Mouse (Mus musculus) embryonic facial prominence, embryonic 12.5 days (tissue): Measurements from ENCODE around the gene Usp48. TPM values are rescaled to one million over a fixed set of nuclear protein-coding genes. Genes with fewer than 3 reads are reported as not detected.

Experiments
- ATAC-seq: fragments of 200-750 bp; cut with Nextera tagmentation; 2 replicates; pipeline ENCODE4 v1.8.0; 2017; ENCODE audit not compliant: insufficient number of reproducible peaks, insufficient read depth, low FRiP score, low TSS enrichment
- H3K27ac ChIP-seq: fragments of 300-500 bp; sonication (generic); 2 replicates; pipeline ENCODE4 v1.5.1; 2016; ENCODE audit warnings: mild to moderate bottlenecking
- H3K27me3 ChIP-seq: fragments of 300-500 bp; sonication (generic); 2 replicates; pipeline ENCODE4 v1.6.1; 2016; ENCODE audit warnings: mild to moderate bottlenecking, moderate library complexity
- H3K36me3 ChIP-seq: fragments of 300-500 bp; sonication (generic); 2 replicates; pipeline ENCODE4 v1.6.1; 2016; ENCODE audit warnings: mild to moderate bottlenecking
- H3K4me1 ChIP-seq: fragments of 300-500 bp; sonication (generic); 2 replicates; pipeline ENCODE4 v1.6.1; 2016
- H3K4me2 ChIP-seq: fragments of 300-500 bp; sonication (generic); replicated peaks from 2 replicates; pipeline ENCODE4 v1.6.1; 2016; ENCODE audit warnings: mild to moderate bottlenecking, moderate library complexity
- H3K4me3 ChIP-seq: fragments of 300-500 bp; sonication (generic); 2 replicates; pipeline ENCODE4 v1.5.1; 2016; ENCODE audit warnings: mild to moderate bottlenecking
- H3K9ac ChIP-seq: fragments of 300-500 bp; sonication (generic); 2 replicates; pipeline ENCODE4 v1.6.1; 2016; ENCODE audit warnings: mild to moderate bottlenecking, moderate library complexity
- H3K9me3 ChIP-seq: fragments of 300-500 bp; sonication (generic); 2 replicates; pipeline ENCODE4 v1.6.1; 2016; ENCODE audit warnings: mild to moderate bottlenecking, moderate library complexity
- WGBS: fragments of 180-500 bp; shearing (Covaris S2); methylation state at CpG from one replicate; pipeline ENCODE4 v1.1.7; 2016; 5-methylcytosine and 5-hydroxymethylcytosine counted together
- polyA plus RNA-seq: library from polyadenylated mRNA; unstranded; fragments of >200 nt; fragmentation: Nextera tagmentation; extraction: Ambion mirVana; gene quantifications from 2 replicates; pipeline ENCODE4 v1.2.1, GENCODE M21; 2016

Gene Usp48
- polyA plus RNA-seq, 1 experiment from 2014 or later: 90.5 TPM

- H3K4me2 ChIP-seq: no peak overlapping the region
- peaks cover 74% of the 10 kb centered on the region for H3K36me3 ChIP-seq
- no peaks in the 10 kb centered on the region for H3K4me1 ChIP-seq
- ATAC-seq: no peak
- no peak overlapping the region for H3K4me3 ChIP-seq
- H3K27ac ChIP-seq: no peak overlapping the region
- WGBS: 95% methylated on average over 8 of the region's 8 CpGs
- no peak overlapping the region for H3K9ac ChIP-seq
- no peaks in the 10 kb centered on the region for H3K27me3 ChIP-seq
- no peaks in the 10 kb centered on the region for H3K9me3 ChIP-seq
These were observed 29.3 kb downstream of the Usp48 start for GRCm38 (mm10) chr4:137622847-137623246.

DNA sequence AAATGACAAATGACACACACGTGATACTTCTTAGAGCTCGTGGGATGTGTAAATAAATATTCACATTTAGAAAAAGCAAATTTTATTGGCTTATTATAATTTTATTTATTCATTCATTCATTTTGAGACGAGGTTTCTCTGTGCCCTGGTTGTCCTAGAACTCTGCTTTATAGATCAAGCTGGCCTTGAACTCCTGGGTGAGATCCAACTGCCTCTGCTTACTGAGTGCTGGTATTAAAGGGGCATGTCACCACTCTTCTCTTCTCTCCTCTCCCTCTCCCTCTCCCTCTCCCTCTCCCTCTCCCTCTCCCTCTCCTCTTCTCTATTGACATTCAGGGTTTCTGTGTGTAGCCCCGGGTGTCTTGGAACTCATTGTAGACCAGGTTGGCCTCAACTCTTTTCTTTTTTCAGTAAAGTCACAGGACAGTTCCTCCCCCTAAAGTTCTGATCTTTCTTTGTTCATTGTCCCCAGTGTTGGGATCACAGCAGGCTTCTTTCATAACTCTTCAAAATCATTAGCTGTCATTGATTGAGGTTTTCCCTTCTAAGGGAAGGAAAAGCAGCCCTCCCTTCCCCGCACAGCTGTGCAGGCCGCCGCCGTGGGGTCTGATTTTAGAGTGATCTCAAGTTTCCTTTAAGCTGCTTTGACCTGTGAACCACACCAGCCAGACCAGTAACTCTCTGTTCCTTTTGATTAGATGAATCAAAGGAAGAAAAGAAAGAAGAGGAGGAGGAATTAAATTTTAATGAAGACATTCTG is 34.1 kb downstream of the Usp48 start:
- ATAC-seq: no peak
- no peak overlapping the region for H3K9ac ChIP-seq
- WGBS: 54% methylated on average over 8 of the region's 8 CpGs

GRCm38 (mm10) chr4:137628400-137628799 is 34.8 kb downstream of the Usp48 start:
- Histone ChIP-seq H3K4me1 (no peaks in the 10 kb centered on the region), H3K4me3 (no peak overlapping the region), H3K36me3 (peaks cover 75% of the 10 kb centered on the region), H3K27ac (no peak overlapping the region), H3K9ac (no peak overlapping the region), H3K27me3 (no peaks in the 10 kb centered on the region), H3K4me2 (no peak overlapping the region), H3K9me3 (no peaks in the 10 kb centered on the region)
- 87% methylated on average over 6 of the region's 6 CpGs for WGBS
- no peak for ATAC-seq

More for the DNA sequence above, 34.1 kb downstream of the Usp48 start:
- no peaks in the 10 kb centered on the region for H3K27me3 ChIP-seq
- H3K9me3 ChIP-seq: no peaks in the 10 kb centered on the region
- H3K27ac ChIP-seq: no peak overlapping the region
- H3K4me2 ChIP-seq: no peak overlapping the region
- no peak overlapping the region for H3K4me3 ChIP-seq
- H3K36me3 ChIP-seq: peaks cover 75% of the 10 kb centered on the region
- no peaks in the 10 kb centered on the region for H3K4me1 ChIP-seq

- 84% methylated on average over 7 of the region's 7 CpGs for WGBS
- H3K36me3 ChIP-seq: peaks cover 73% of the 10 kb centered on the region
These were observed 35.8 kb downstream of the Usp48 start for GRCm38 (mm10) chr4:137629354-137629753.

GRCm38 (mm10) chr4:137630153-137630552 is 36.6 kb downstream of the Usp48 start:
- WGBS: 73% methylated on average over 2 of the region's 2 CpGs
- H3K4me1 ChIP-seq: no peaks in the 10 kb centered on the region
- no peaks in the 10 kb centered on the region for H3K9me3 ChIP-seq
- H3K27me3 ChIP-seq: no peaks in the 10 kb centered on the region
- H3K9ac ChIP-seq: no peak overlapping the region
- no peak overlapping the region for H3K4me2 ChIP-seq
- no peak overlapping the region for H3K4me3 ChIP-seq
- no peak overlapping the region for H3K27ac ChIP-seq
- no peak for ATAC-seq
- peaks cover 72% of the 10 kb centered on the region for H3K36me3 ChIP-seq

More at GRCm38 (mm10) chr4:137629354-137629753, 35.8 kb downstream of the Usp48 start:
- Histone ChIP-seq H3K9ac (no peak overlapping the region), H3K4me3 (no peak overlapping the region), H3K4me1 (no peaks in the 10 kb centered on the region), H3K4me2 (no peak overlapping the region), H3K27ac (no peak overlapping the region), H3K9me3 (no peaks in the 10 kb centered on the region), H3K27me3 (no peaks in the 10 kb centered on the region)
- ATAC-seq: no peak

DNA sequence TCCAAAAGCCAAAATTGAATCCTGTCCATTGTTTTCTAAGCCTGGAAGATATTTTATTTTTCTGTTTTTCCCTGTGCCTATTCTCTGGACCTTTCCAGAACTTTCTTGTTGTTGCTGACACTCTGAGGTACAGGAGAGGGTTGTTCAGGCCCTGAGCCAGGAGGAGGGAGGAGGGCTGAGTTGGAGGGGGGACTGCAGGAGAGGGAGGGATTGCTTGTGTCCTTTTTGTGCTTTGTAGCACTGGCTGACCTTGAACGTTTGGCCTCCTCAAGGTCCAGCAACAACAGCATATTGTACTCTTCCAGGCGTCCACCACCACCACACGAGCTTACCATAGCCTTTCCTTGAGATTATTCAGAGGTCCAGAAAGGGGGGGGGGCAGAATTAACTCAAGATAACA is 38.0 kb downstream of the Usp48 start:
- ATAC-seq: no peak
- no peak overlapping the region for H3K4me2 ChIP-seq
- no peak overlapping the region for H3K9ac ChIP-seq
- H3K4me1 ChIP-seq: no peaks in the 10 kb centered on the region
- WGBS: 75% methylated on average over 3 of the region's 3 CpGs
- no peak overlapping the region for H3K4me3 ChIP-seq
- H3K27me3 ChIP-seq: no peaks in the 10 kb centered on the region
- no peak overlapping the region for H3K27ac ChIP-seq
- H3K9me3 ChIP-seq: no peaks in the 10 kb centered on the region
- H3K36me3 ChIP-seq: peaks cover 79% of the 10 kb centered on the region

DNA sequence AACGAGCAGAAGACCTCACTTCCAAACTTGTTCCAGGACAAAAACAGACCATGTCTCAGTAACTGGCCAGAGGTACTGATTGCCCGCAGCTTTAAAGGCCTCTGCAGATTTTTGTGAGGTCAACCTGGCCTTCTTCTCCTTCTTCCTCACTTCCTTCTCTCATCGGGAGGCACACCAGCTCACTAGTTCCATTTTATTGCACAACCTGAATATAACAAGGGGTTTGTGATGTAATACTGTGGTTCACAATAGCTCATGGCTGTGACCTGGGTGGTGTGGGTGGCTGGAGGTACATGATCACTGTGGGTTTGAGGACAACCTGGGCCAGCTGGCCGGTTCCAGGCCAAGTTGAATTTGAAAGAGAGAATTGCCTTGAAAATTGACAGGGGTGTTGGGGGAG is 39.8 kb downstream of the Usp48 start:
- Histone ChIP-seq H3K4me1 (no peaks in the 10 kb centered on the region), H3K4me3 (no peak overlapping the region), H3K27me3 (no peaks in the 10 kb centered on the region), H3K9me3 (no peaks in the 10 kb centered on the region), H3K27ac (no peak overlapping the region), H3K4me2 (no peak overlapping the region), H3K36me3 (peaks cover 88% of the 10 kb centered on the region), H3K9ac (no peak overlapping the region)
- 85% methylated on average over 4 of the region's 4 CpGs for WGBS
- ATAC-seq: no peak

DNA sequence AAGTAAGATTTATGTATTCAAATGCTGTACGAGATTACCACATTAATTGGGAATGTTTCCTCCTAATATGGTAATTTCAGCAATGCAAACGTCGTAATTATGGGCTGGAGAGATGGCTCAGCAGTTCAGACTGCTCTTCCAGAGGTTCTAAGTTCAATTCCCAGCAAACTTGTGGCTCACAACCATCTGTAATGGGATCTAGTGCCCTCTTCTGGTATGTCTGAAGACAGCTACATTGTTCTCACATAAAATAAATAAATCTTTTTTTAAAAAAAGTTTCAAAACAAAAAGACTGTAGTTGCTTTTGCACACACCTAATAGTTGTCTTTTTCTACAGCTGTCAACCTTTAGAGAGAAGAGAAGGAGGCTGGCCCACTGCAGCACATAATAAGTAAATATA is 43.0 kb downstream of the Usp48 start:
- WGBS: 84% methylated on average over 3 of the region's 3 CpGs
- no peak overlapping the region for H3K27ac ChIP-seq
- H3K27me3 ChIP-seq: no peaks in the 10 kb centered on the region
- no peak overlapping the region for H3K4me2 ChIP-seq
- peaks cover 89% of the 10 kb centered on the region for H3K36me3 ChIP-seq
- H3K4me3 ChIP-seq: no peak overlapping the region
- ATAC-seq: no peak
- no peak overlapping the region for H3K9ac ChIP-seq
- no peaks in the 10 kb centered on the region for H3K9me3 ChIP-seq
- H3K4me1 ChIP-seq: no peaks in the 10 kb centered on the region

DNA sequence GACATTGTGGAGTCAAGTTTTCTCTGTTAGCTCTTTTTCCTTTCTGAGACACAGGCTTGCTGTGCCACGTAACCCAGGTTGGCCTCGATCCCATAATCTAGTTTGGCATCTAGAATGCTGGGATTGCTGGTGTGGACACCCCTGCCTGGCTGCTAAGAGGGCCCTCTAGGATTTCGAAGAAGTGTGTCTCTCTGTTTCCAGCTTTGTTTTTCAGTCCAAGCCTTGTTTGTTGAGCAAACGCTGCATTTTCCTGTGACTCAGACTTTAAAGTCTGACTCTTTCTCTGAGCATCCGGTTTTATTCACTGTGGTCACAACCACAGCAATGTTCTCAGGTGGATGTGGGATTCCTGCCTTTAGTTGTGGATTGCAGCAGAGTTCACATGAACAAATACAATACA is 48.0 kb downstream of the Usp48 start:
- Histone ChIP-seq H3K9me3 (no peaks in the 10 kb centered on the region), H3K27ac (no peak overlapping the region), H3K36me3 (peaks cover 80% of the 10 kb centered on the region), H3K27me3 (no peaks in the 10 kb centered on the region), H3K4me3 (no peak overlapping the region), H3K4me2 (no peak overlapping the region), H3K9ac (no peak overlapping the region), H3K4me1 (no peaks in the 10 kb centered on the region)
- WGBS: 89% methylated on average over 5 of the region's 5 CpGs
- no peak for ATAC-seq

DNA sequence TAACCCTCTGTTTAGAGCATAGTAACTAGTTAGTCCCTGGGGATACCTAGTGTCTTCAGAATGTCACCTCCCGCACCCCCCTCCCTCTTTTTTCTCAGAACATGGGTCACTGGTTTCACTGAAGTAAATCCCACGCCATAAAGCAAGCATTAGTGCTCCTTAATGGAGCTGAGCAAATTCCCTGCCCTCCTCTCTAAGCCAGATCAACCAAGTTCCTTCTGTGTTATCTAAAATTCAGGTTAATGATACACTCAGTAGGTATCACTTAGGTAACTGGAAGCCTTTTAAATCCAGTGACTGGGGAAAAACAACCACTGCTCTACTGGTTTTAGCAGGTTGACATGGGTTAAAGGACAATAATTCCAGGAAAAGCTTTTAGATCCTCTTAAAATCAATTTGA is 48.5 kb downstream of the Usp48 start:
- Histone ChIP-seq H3K36me3 (peaks cover 81% of the 10 kb centered on the region), H3K4me1 (no peaks in the 10 kb centered on the region), H3K9ac (no peak overlapping the region), H3K9me3 (no peaks in the 10 kb centered on the region), H3K4me3 (no peak overlapping the region), H3K27ac (no peak overlapping the region), H3K27me3 (no peaks in the 10 kb centered on the region), H3K4me2 (no peak overlapping the region)
- ATAC-seq: no peak
- 66% methylated on average over 2 of the region's 2 CpGs for WGBS

- no peak for ATAC-seq
- Histone ChIP-seq H3K4me3 (no peak overlapping the region), H3K4me1 (no peaks in the 10 kb centered on the region; the same call in 1 of the 2 replicates), H3K27ac (no peak overlapping the region), H3K36me3 (peaks cover 75% of the 10 kb centered on the region), H3K9me3 (no peaks in the 10 kb centered on the region), H3K4me2 (no peak overlapping the region), H3K9ac (no peak overlapping the region), H3K27me3 (no peaks in the 10 kb centered on the region)
- WGBS: 77% methylated on average over 2 of the region's 2 CpGs
These were observed 49.9 kb downstream of the Usp48 start for GRCm38 (mm10) chr4:137643459-137643858.

DNA sequence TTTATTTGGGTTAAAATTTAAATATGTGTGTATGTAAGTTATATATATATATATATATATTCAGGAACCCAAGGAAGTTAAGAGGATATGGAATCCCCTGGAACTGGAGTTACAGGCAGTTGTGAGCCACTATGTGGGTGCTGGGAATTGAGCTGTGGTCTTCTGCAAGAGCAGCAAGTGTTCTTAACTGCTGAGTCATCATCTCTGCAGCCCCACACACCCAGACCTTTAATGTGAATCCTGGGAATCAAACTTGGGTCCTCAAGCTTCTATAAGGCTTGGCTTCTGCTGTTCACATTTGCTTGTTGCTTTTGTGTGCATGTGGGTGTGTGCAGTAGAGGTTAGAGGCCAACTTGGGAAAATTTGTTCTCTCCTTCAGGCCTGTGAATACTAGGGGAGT is 52.7 kb downstream of the Usp48 start:
- Histone ChIP-seq H3K27me3 (no peaks in the 10 kb centered on the region), H3K4me3 (no peak overlapping the region), H3K9me3 (no peaks in the 10 kb centered on the region), H3K4me1 (no peaks in the 10 kb centered on the region; the same call in 1 of the 2 replicates), H3K36me3 (peaks cover 77% of the 10 kb centered on the region), H3K27ac (no peak overlapping the region), H3K4me2 (no peak overlapping the region), H3K9ac (no peak overlapping the region)
- no peak for ATAC-seq
